Mouse (Mus musculus) lung, adult 2 months (tissue): ENCODE measurements at regions not wholly inside any gene's neighbourhood (a gene's known extent, or its start where the extent isn't known, plus 50 kb on each side); places are given as distances from the start of the nearest gene placed in this dataset.

Source experiments
- CTCF ChIP-seq: fragments of 200-500 bp; IDR thresholded peaks from 2 replicates; pipeline ENCODE4 v1.5.1; 2011; ENCODE audit warnings: mild to moderate bottlenecking, low read length, control low read depth; ENCODE audit not compliant: insufficient read depth
- POLR2A ChIP-seq: fragments of 200-500 bp; IDR thresholded peaks from 2 replicates; pipeline ENCODE4 v1.6.1; 2011; ENCODE audit warnings: low read depth, mild to moderate bottlenecking, control low read depth, low read length, borderline replicate concordance; ENCODE audit errors: extremely low read depth

- TF ChIP-seq CTCF (no peak), POLR2A (no peak)
Measured at GRCm38 (mm10) chr1:14429326-14429725, 1663.8 kb downstream of the 4930444P10Rik start.
